Mouse (Mus musculus): ENCODE data around the gene Zfp202.
"Not testable (repeated sequence)": the region's sequence is repeated elsewhere in the genome, so short reads cannot be mapped to it uniquely, and the experiment has no call there.

Gene Zfp202

GRCm38 (mm10) chr9:40192098-40193038, at the start of gene Zfp202:
Gene Zfp202, plus strand, starts transcription at chr9:40192316.
- peak; percentile 98 for ATAC-seq (ENCODE audit: low TSS enrichment)

GRCm38 (mm10) chr9:40155118-40155644, 36.9 kb upstream of the Zfp202 start:
- no peak for ATAC-seq (ENCODE audit: low TSS enrichment)

- ATAC-seq (ENCODE audit: low TSS enrichment) = no peak
Measured at GRCm38 (mm10) chr9:40166446-40166845, 25.7 kb upstream of the Zfp202 start.

GRCm38 (mm10) chr9:40177017-40177416, 15.1 kb upstream of the Zfp202 start:
- ATAC-seq (ENCODE audit: low TSS enrichment) = no peak

GRCm38 (mm10) chr9:40180620-40181019, 11.5 kb upstream of the Zfp202 start, which contains the start of gene Olfr986:
Gene Olfr986, plus strand, starts transcription at chr9:40180920.
- ATAC-seq (ENCODE audit: low TSS enrichment) = no peak

- ATAC-seq (ENCODE audit: low TSS enrichment) = not testable (repeated sequence)
Measured at GRCm38 (mm10) chr9:40185166-40185565, 7.0 kb upstream of the Zfp202 start.

GRCm38 (mm10) chr9:40191086-40191876, 835 bp upstream of the Zfp202 start:
- ATAC-seq (ENCODE audit: low TSS enrichment) = no peak

GRCm38 (mm10) chr9:40195981-40196380, 3.9 kb downstream of the Zfp202 start:
- ATAC-seq (ENCODE audit: low TSS enrichment) = no peak

GRCm38 (mm10) chr9:40206546-40206950, 14.4 kb downstream of the Zfp202 start:
- ATAC-seq (ENCODE audit: low TSS enrichment) = no peak

- ATAC-seq (ENCODE audit: low TSS enrichment) = no peak
Measured at GRCm38 (mm10) chr9:40210744-40211143, 18.6 kb downstream of the Zfp202 start.

- no peak for ATAC-seq (ENCODE audit: low TSS enrichment)
Measured at GRCm38 (mm10) chr9:40214058-40214457, 21.9 kb downstream of the Zfp202 start.

- no peak for ATAC-seq (ENCODE audit: low TSS enrichment)
Measured at GRCm38 (mm10) chr9:40216651-40217050, 24.5 kb downstream of the Zfp202 start.

- ATAC-seq (ENCODE audit: low TSS enrichment) = no peak
Measured at GRCm38 (mm10) chr9:40224289-40224688, 32.2 kb downstream of the Zfp202 start.

GRCm38 (mm10) chr9:40227874-40228789, 36.0 kb downstream of the Zfp202 start:
- peak; percentile 86 for ATAC-seq (ENCODE audit: low TSS enrichment)

- ATAC-seq (ENCODE audit: low TSS enrichment) = no peak
Measured at GRCm38 (mm10) chr9:40228804-40229331, 36.8 kb downstream of the Zfp202 start.

GRCm38 (mm10) chr9:40229479-40229878, 37.4 kb downstream of the Zfp202 start:
- no peak for ATAC-seq (ENCODE audit: low TSS enrichment)

GRCm38 (mm10) chr9:40231019-40231418, 38.9 kb downstream of the Zfp202 start:
- peak; percentile 86 for ATAC-seq (ENCODE audit: low TSS enrichment)

GRCm38 (mm10) chr9:40234233-40235072, 42.3 kb downstream of the Zfp202 start:
- no peak for ATAC-seq (ENCODE audit: low TSS enrichment)

- ATAC-seq (ENCODE audit: low TSS enrichment) = no peak
Measured at GRCm38 (mm10) chr9:40235220-40235619, 43.1 kb downstream of the Zfp202 start.

GRCm38 (mm10) chr9:40239749-40240148, 47.6 kb downstream of the Zfp202 start:
- ATAC-seq (ENCODE audit: low TSS enrichment) = no peak

Data from frontal cortex, adult (tissue).